Comparison of ENCODE assay signal across 25 mouse cellular contexts in the genomic region with DNA sequence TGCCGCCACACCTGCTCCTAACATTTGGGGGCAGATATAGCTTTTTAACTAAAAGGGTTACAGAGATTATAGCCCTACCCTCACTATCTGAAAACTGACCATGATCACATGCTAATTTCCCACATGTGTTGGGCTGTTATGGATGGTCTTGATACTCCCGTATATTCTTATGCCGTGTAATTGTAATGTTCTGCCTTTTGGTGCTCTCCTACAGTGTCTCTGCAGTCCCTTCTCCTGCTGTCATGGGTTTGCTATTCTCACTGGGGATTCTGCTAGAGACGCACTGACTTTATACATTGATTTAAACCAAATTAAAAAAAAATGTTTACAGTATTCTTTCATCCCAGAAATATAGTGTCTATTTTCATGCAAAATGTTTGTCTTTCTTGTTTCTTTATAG.
"Had no signal": no experiment of that assay in that cellular context is flagged by ENCODE, and none has a peak within 500 bp of the region (broad histone marks: within the 10 kb centered on the region; RNA-seq: fewer than 3 reads in every experiment).

No protein-coding gene starts in this region.

- H3K9me3 ChIP-seq: forebrain, embryonic 15.5 days; heart, embryonic 13.5 days; heart, embryonic 15.5 days; kidney, embryonic 15.5 days; limb, embryonic 13.5 days; limb, embryonic 15.5 days had no signal

- H3K4me1 ChIP-seq: forebrain, embryonic 15.5 days; heart, embryonic 13.5 days; heart, embryonic 15.5 days; kidney, embryonic 15.5 days; limb, embryonic 13.5 days; limb, embryonic 15.5 days had no signal

- H3K36me3 ChIP-seq: forebrain, embryonic 15.5 days; heart, embryonic 13.5 days; heart, embryonic 15.5 days; kidney, embryonic 15.5 days; limb, embryonic 13.5 days; limb, embryonic 15.5 days had no signal

- H3K27ac ChIP-seq: forebrain, embryonic 15.5 days; heart, adult 2 months; heart, embryonic 13.5 days; heart, embryonic 15.5 days; hindbrain, embryonic 14.5 days; hindbrain, postnatal 0 days; kidney, embryonic 15.5 days; kidney, postnatal 0 days; limb, embryonic 13.5 days; limb, embryonic 15.5 days had no signal

- H3K9ac ChIP-seq: forebrain, embryonic 15.5 days; forebrain, postnatal 0 days; heart, embryonic 13.5 days; heart, embryonic 15.5 days; hindbrain, embryonic 14.5 days; kidney, embryonic 15.5 days; limb, embryonic 13.5 days; limb, embryonic 15.5 days had no signal

- DNase-seq: forebrain, postnatal 0 days; gastrocnemius, postnatal 14 days; gastrocnemius, postnatal 36 days; heart, adult 2 months; heart, postnatal 14 days; heart, postnatal 36 days; kidney, adult 11 months; kidney, adult 2 months; kidney, adult 9 months; kidney, postnatal 14 days; kidney, postnatal 36 days; layer of hippocampus, adult 9-11 months; layer of hippocampus, postnatal 36 days; left cerebral cortex, postnatal 4 days had no signal

- ATAC-seq: forebrain, embryonic 15.5 days; forebrain, postnatal 0 days; intestine, embryonic 16.5 days had no signal

- H3K4me3 ChIP-seq: forebrain, embryonic 15.5 days; heart, adult 2 months; heart, embryonic 13.5 days; heart, embryonic 15.5 days; kidney, embryonic 15.5 days; limb, embryonic 13.5 days; limb, embryonic 15.5 days had no signal

- H3K27me3 ChIP-seq: forebrain, embryonic 15.5 days; heart, embryonic 13.5 days; heart, embryonic 15.5 days; kidney, embryonic 15.5 days; limb, embryonic 13.5 days; limb, embryonic 15.5 days had no signal

- H3K4me2 ChIP-seq: forebrain, embryonic 15.5 days; heart, embryonic 11.5 days; heart, embryonic 13.5 days; heart, embryonic 15.5 days; hindbrain, embryonic 14.5 days; kidney, embryonic 15.5 days; limb, embryonic 13.5 days; limb, embryonic 15.5 days had no signal
